Mouse (Mus musculus): ENCODE data around the gene Rps12. TPM values are rescaled to one million over a fixed set of nuclear protein-coding genes. Genes with fewer than 3 reads are reported as not detected.
A peak's percentile ranks its signal among the peaks of the same experiment; 100 is the strongest.
"Not testable (repeated sequence)": the region's sequence is repeated elsewhere in the genome, so short reads cannot be mapped to it uniquely, and the experiment has no call there.

Rps12 gene
- polyA plus RNA-seq, 1 experiment from 2014 or later = 176 TPM

- peak overlapping the region; percentile 73 for H3K4me3 ChIP-seq (ENCODE audit: low read depth, low read length)
- no peaks in the 10 kb centered on the region for H3K9me3 ChIP-seq (replicated peaks; ENCODE audit: control insufficient read depth, low read length)
- H3K4me2 ChIP-seq (ENCODE audit: low read length) = peak overlapping the region; percentile 74
- peak overlapping the region; percentile 72 for H3K9ac ChIP-seq (ENCODE audit: low read length)
- WGBS = 11% methylated on average over 8 of the region's 8 CpGs
- H3K36me3 ChIP-seq (ENCODE audit: control insufficient read depth, insufficient read depth, low read length) = peaks cover 28% of the 10 kb centered on the region
- no peaks in the 10 kb centered on the region for H3K27me3 ChIP-seq (replicated peaks; ENCODE audit: control insufficient read depth, insufficient read depth, low read length)
- no peak for ATAC-seq
- H3K4me1 ChIP-seq (ENCODE audit: control insufficient read depth, insufficient read depth, low read length) = peaks cover 12% of the 10 kb centered on the region
- H3K27ac ChIP-seq (ENCODE audit: low read depth, low read length) = no peak overlapping the region
- no peak for DNase-seq (ENCODE audit: low spot score)
These were observed 1.1 kb upstream of the Rps12 start for GRCm38 (mm10) chr10:23788056-23788600.

- Histone ChIP-seq H3K36me3 (ENCODE audit: control insufficient read depth, insufficient read depth, low read length) (peaks cover 35% of the 10 kb centered on the region), H3K4me3 (ENCODE audit: low read depth, low read length) (peak overlapping the region; percentile 73), H3K4me2 (ENCODE audit: low read length) (peak overlapping the region; percentile 85), H3K9ac (ENCODE audit: low read length) (peak overlapping the region; percentile 93), H3K27ac (ENCODE audit: low read depth, low read length) (peak overlapping the region; percentile 33; the same call in 1 of the 2 replicates), H3K4me1 (ENCODE audit: control insufficient read depth, insufficient read depth, low read length) (peaks cover 12% of the 10 kb centered on the region)
- not testable (repeated sequence) for H3K27me3 ChIP-seq (replicated peaks; ENCODE audit: control insufficient read depth, insufficient read depth, low read length); H3K9me3 ChIP-seq (replicated peaks; ENCODE audit: control insufficient read depth, low read length); DNase-seq (ENCODE audit: low spot score)
- peak; percentile 59 for ATAC-seq
- WGBS = under 1% methylated on average over 23 of the region's 23 CpGs
These were observed 440 bp downstream of the Rps12 start for GRCm38 (mm10) chr10:23786631-23787038.

- ATAC-seq = no peak
- Histone ChIP-seq H3K27ac (ENCODE audit: low read depth, low read length) (no peak overlapping the region), H3K4me2 (ENCODE audit: low read length) (peak overlapping the region; percentile 85), H3K9ac (ENCODE audit: low read length) (peak overlapping the region; percentile 93), H3K9me3 (replicated peaks; ENCODE audit: control insufficient read depth, low read length) (no peaks in the 10 kb centered on the region), H3K36me3 (ENCODE audit: control insufficient read depth, insufficient read depth, low read length) (peaks cover 35% of the 10 kb centered on the region), H3K4me3 (ENCODE audit: low read depth, low read length) (peak overlapping the region; percentile 73), H3K27me3 (replicated peaks; ENCODE audit: control insufficient read depth, insufficient read depth, low read length) (no peaks in the 10 kb centered on the region), H3K4me1 (ENCODE audit: control insufficient read depth, insufficient read depth, low read length) (peaks cover 12% of the 10 kb centered on the region)
- no peak for DNase-seq (ENCODE audit: low spot score)
- WGBS = 0% methylated on average over 4 of the region's 4 CpGs
These were observed 1.0 kb downstream of the Rps12 start for GRCm38 (mm10) chr10:23786040-23786439.

GRCm38 (mm10) chr10:23785599-23785998 lies 1.5 kb downstream of the Rps12 start:
- H3K27me3 ChIP-seq (replicated peaks; ENCODE audit: control insufficient read depth, insufficient read depth, low read length); ATAC-seq; DNase-seq (ENCODE audit: low spot score); H3K9me3 ChIP-seq (replicated peaks; ENCODE audit: control insufficient read depth, low read length); H3K27ac ChIP-seq (ENCODE audit: low read depth, low read length): not testable (repeated sequence)
- Histone ChIP-seq H3K4me3 (ENCODE audit: low read depth, low read length) (peak overlapping the region; percentile 73), H3K9ac (ENCODE audit: low read length) (peak overlapping the region; percentile 93), H3K4me1 (ENCODE audit: control insufficient read depth, insufficient read depth, low read length) (peaks cover 12% of the 10 kb centered on the region), H3K36me3 (ENCODE audit: control insufficient read depth, insufficient read depth, low read length) (peaks cover 39% of the 10 kb centered on the region), H3K4me2 (ENCODE audit: low read length) (peak overlapping the region; percentile 85)
- whole genome bisulfite sequencing = 43% methylated on average over 7 of the region's 7 CpGs

GRCm38 (mm10) chr10:23784121-23784520 lies 3.0 kb downstream of the Rps12 start:
- Histone ChIP-seq H3K4me1 (ENCODE audit: control insufficient read depth, insufficient read depth, low read length) (peaks cover 12% of the 10 kb centered on the region), H3K27me3 (replicated peaks; ENCODE audit: control insufficient read depth, insufficient read depth, low read length) (no peaks in the 10 kb centered on the region), H3K4me2 (ENCODE audit: low read length) (no peak overlapping the region), H3K36me3 (ENCODE audit: control insufficient read depth, insufficient read depth, low read length) (peaks cover 41% of the 10 kb centered on the region), H3K9ac (ENCODE audit: low read length) (0 out of 2 replicates have a peak overlapping the region, but pooled peaks have one; percentile 17), H3K27ac (ENCODE audit: low read depth, low read length) (no peak overlapping the region), H3K9me3 (replicated peaks; ENCODE audit: control insufficient read depth, low read length) (no peaks in the 10 kb centered on the region), H3K4me3 (ENCODE audit: low read depth, low read length) (no peak overlapping the region)
- no peak for DNase-seq (ENCODE audit: low spot score)
- ATAC-seq = no peak
- WGBS = 37% methylated on average over 2 of the region's 2 CpGs

GRCm38 (mm10) chr10:23783493-23783884 lies 3.6 kb downstream of the Rps12 start:
- ATAC-seq (no peak), DNase-seq (ENCODE audit: low spot score) (no peak)
- Histone ChIP-seq H3K4me2 (ENCODE audit: low read length) (no peak overlapping the region), H3K4me1 (ENCODE audit: control insufficient read depth, insufficient read depth, low read length) (peaks cover 12% of the 10 kb centered on the region), H3K27ac (ENCODE audit: low read depth, low read length) (no peak overlapping the region), H3K4me3 (ENCODE audit: low read depth, low read length) (no peak overlapping the region), H3K27me3 (replicated peaks; ENCODE audit: control insufficient read depth, insufficient read depth, low read length) (no peaks in the 10 kb centered on the region), H3K9ac (ENCODE audit: low read length) (no peak overlapping the region), H3K9me3 (replicated peaks; ENCODE audit: control insufficient read depth, low read length) (no peaks in the 10 kb centered on the region), H3K36me3 (ENCODE audit: control insufficient read depth, insufficient read depth, low read length) (peaks cover 41% of the 10 kb centered on the region)
- 34% methylated on average over 2 of the region's 2 CpGs for WGBS

GRCm38 (mm10) chr10:23782855-23783492 lies 4.1 kb downstream of the Rps12 start:
- H3K4me3 ChIP-seq (ENCODE audit: low read depth, low read length) = no peak overlapping the region
- no peak overlapping the region for H3K9ac ChIP-seq (ENCODE audit: low read length)
- H3K36me3 ChIP-seq (ENCODE audit: control insufficient read depth, insufficient read depth, low read length) = peaks cover 41% of the 10 kb centered on the region
- no peak overlapping the region for H3K27ac ChIP-seq (ENCODE audit: low read depth, low read length)
- 23% methylated on average over 2 of the region's 2 CpGs for WGBS
- H3K27me3 ChIP-seq (replicated peaks; ENCODE audit: control insufficient read depth, insufficient read depth, low read length) = no peaks in the 10 kb centered on the region
- H3K9me3 ChIP-seq (replicated peaks; ENCODE audit: control insufficient read depth, low read length) = no peaks in the 10 kb centered on the region
- ATAC-seq (no peak), DNase-seq (ENCODE audit: low spot score) (no peak)
- H3K4me2 ChIP-seq (ENCODE audit: low read length) = no peak overlapping the region
- H3K4me1 ChIP-seq (ENCODE audit: control insufficient read depth, insufficient read depth, low read length) = peaks cover 9% of the 10 kb centered on the region

- ATAC-seq (no peak), DNase-seq (ENCODE audit: low spot score) (no peak)
- Histone ChIP-seq H3K27me3 (replicated peaks; ENCODE audit: control insufficient read depth, insufficient read depth, low read length) (no peaks in the 10 kb centered on the region), H3K9me3 (replicated peaks; ENCODE audit: control insufficient read depth, low read length) (no peaks in the 10 kb centered on the region), H3K27ac (ENCODE audit: low read depth, low read length) (no peak overlapping the region), H3K4me3 (ENCODE audit: low read depth, low read length) (no peak overlapping the region), H3K4me2 (ENCODE audit: low read length) (no peak overlapping the region), H3K9ac (ENCODE audit: low read length) (no peak overlapping the region), H3K36me3 (ENCODE audit: control insufficient read depth, insufficient read depth, low read length) (peaks cover 41% of the 10 kb centered on the region), H3K4me1 (ENCODE audit: control insufficient read depth, insufficient read depth, low read length) (peaks cover 9% of the 10 kb centered on the region)
- 85% methylated on average over 11 of the region's 11 CpGs for WGBS
These were observed 5.0 kb downstream of the Rps12 start for GRCm38 (mm10) chr10:23781760-23782735.
